Mouse (Mus musculus): ENCODE data around the gene Mon1a. TPM values are rescaled to one million over a fixed set of nuclear protein-coding genes. Genes with fewer than 3 reads are reported as not detected.
A peak's percentile ranks its signal among the peaks of the same experiment; 100 is the strongest.

Mon1a gene
- 26.0 and 27.7 TPM in 2 replicates for polyA plus RNA-seq (2015; fragmentation: Nextera tagmentation; extraction: Ambion mirVana)

DNA sequence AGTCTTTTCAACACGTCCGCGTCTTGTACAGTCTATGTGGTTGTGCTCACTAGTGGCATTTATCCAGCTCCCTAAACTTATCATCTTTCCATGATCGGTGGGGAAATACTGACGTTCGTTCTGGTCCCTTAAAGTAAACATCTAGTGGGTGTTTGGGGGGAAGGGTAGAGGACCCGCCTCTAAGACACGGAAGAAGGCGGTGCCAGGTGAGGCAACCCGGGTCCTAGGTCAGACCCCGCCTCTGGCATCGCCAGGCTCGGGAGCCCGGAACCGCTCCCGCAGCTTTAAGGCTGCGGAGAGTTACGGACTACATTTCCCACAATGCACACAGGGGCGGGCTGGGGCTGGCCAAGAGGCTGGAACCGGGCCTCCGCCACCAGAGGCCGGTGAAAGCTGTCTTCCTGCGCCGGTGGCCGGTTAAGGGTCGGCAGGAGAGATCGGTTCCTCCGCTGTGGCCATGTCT lies at the start of gene Mon1a:
TSS of gene Mon1a (plus strand) at position 348 of the 463 bp plus-strand sequence.
- 0% methylated on average over 28 of the region's 28 CpGs for WGBS
- H3K4me3 ChIP-seq: peak within 1 kb of the TSS; percentile 82
- peak within 1 kb of the TSS; percentile 77 for H3K9ac ChIP-seq
- peak within 1 kb of the TSS; percentile 81 for H3K27ac ChIP-seq
- H3K4me2 ChIP-seq: peak within 1 kb of the TSS; percentile 83
- peaks cover 13% of the 10 kb centered on the region for H3K27me3 ChIP-seq (replicated peaks)
- no peaks in the 10 kb centered on the region for H3K9me3 ChIP-seq
- H3K36me3 ChIP-seq (replicated peaks): no peaks in the 10 kb centered on the region
- peak; percentile 96 for ATAC-seq (replicated peaks)
- peaks cover 18% of the 10 kb centered on the region for H3K4me1 ChIP-seq

DNA sequence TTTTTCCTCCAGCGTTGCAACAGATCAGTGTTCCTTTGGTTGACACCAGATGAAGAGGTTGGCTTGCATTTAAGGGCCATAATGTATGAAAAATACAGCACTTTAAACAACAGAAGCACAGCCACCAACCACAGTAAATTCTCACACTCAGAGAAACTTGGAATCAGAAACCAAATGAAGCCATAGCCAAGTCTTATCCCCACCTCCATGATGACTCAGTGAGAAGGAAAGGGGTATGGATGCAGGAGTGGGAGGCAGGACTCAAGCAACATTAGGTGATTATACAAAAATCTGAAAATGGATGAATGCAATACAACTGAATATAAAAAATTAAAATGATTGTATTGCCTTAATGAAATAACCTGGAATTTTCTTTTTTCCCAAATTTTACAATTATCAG lies 49.1 kb upstream of the Mon1a start:
- Histone ChIP-seq H3K36me3 (replicated peaks) (peaks cover 3% of the 10 kb centered on the region), H3K4me3 (no peak overlapping the region), H3K27ac (no peak overlapping the region), H3K9me3 (no peaks in the 10 kb centered on the region), H3K4me2 (no peak overlapping the region), H3K4me1 (no peaks in the 10 kb centered on the region), H3K9ac (no peak overlapping the region), H3K27me3 (replicated peaks) (no peaks in the 10 kb centered on the region)
- WGBS: 98% methylated on average over 1 of the region's 1 CpGs
- ATAC-seq (replicated peaks): no peak

DNA sequence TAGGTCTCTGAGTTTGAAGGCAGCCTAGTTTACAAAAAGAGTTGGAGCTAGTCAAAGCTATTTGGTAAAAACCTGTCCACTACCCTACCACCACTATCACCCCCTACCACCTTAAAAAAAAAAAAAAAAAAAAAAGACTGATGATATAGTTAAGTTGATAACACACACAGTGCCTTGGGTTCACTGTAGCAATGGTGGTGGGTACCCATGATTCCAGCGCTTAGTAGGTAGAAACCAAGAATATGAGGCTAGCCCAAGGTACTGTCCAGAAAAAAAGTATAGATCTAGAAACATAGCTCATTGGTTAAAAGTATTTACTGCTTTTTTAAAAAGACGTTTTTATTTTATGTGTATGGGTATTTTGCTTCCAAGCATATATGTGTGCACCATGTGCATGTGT lies 45.2 kb upstream of the Mon1a start:
- H3K9ac ChIP-seq: no peak overlapping the region
- WGBS: 98% methylated on average over 2 of the region's 2 CpGs
- no peak overlapping the region for H3K4me2 ChIP-seq
- H3K9me3 ChIP-seq: no peaks in the 10 kb centered on the region
- ATAC-seq (replicated peaks): no peak
- no peaks in the 10 kb centered on the region for H3K27me3 ChIP-seq (replicated peaks)
- H3K4me3 ChIP-seq: no peak overlapping the region
- no peak overlapping the region for H3K27ac ChIP-seq
- peaks cover 7% of the 10 kb centered on the region for H3K36me3 ChIP-seq (replicated peaks)
- H3K4me1 ChIP-seq: no peaks in the 10 kb centered on the region

GRCm38 (mm10) chr9:107848922-107849321 lies 39.0 kb upstream of the Mon1a start:
- Histone ChIP-seq H3K36me3 (replicated peaks) (peaks cover 16% of the 10 kb centered on the region; the same call in 1 of the 2 replicates), H3K27ac (no peak overlapping the region), H3K9ac (no peak overlapping the region), H3K27me3 (replicated peaks) (no peaks in the 10 kb centered on the region), H3K4me1 (no peaks in the 10 kb centered on the region), H3K9me3 (no peaks in the 10 kb centered on the region), H3K4me2 (no peak overlapping the region), H3K4me3 (no peak overlapping the region)
- no peak for ATAC-seq (replicated peaks)
- WGBS: 97% methylated on average over 7 of the region's 7 CpGs

DNA sequence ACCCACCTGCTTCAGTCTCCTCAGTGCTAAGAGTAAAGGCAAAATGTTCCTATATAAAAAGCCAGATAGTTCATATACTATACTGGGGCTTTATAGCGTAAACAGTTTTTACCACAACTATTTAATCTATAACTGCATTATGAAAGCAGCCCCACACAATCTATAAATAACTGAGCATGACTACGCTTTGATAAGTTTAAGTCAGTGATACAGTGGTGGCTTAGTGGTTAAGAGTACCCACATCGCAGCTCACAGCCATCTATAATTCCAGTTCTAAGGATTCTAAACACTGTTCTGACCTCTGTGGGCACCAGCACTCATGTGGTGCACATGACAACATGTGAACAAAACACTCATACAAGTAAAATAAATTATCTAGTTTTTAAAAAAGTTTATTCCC lies 29.6 kb upstream of the Mon1a start:
- Histone ChIP-seq H3K27me3 (replicated peaks) (no peaks in the 10 kb centered on the region), H3K27ac (no peak overlapping the region), H3K9me3 (no peaks in the 10 kb centered on the region), H3K4me3 (no peak overlapping the region), H3K4me1 (no peaks in the 10 kb centered on the region), H3K4me2 (no peak overlapping the region), H3K36me3 (replicated peaks) (no peaks in the 10 kb centered on the region; the same call in 1 of the 2 replicates), H3K9ac (no peak overlapping the region)
- no peak for ATAC-seq (replicated peaks)
- 98% methylated on average over 3 of the region's 3 CpGs for WGBS

DNA sequence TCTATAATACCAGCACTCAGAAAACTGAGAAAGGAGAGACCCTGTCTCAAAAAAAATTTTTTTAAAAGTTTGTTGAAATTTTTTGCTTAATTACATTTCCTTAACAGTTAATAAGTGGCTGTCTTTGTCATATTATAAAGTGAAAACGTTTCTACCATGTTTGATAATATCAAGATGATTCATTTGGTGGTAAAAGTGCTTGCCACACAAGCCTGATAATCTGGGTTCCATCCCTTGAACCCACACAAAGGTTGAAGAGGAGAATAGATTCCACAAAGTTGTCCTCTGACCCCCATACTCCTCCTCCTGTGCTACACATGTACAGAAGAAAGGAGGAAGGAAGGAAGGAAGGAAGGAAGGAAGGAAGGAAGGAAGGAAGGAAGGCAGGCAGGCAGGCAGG lies 23.5 kb upstream of the Mon1a start:
- Histone ChIP-seq H3K9ac (no peak overlapping the region), H3K4me2 (no peak overlapping the region), H3K9me3 (no peaks in the 10 kb centered on the region), H3K36me3 (replicated peaks) (no peaks in the 10 kb centered on the region), H3K4me1 (0 out of 2 replicates have a peak, but pooled peaks cover under 1% of the 10 kb centered on the region), H3K27me3 (replicated peaks) (no peaks in the 10 kb centered on the region), H3K27ac (no peak overlapping the region), H3K4me3 (no peak overlapping the region)
- 83% methylated on average over 1 of the region's 1 CpGs for WGBS
- ATAC-seq (replicated peaks): no peak

DNA sequence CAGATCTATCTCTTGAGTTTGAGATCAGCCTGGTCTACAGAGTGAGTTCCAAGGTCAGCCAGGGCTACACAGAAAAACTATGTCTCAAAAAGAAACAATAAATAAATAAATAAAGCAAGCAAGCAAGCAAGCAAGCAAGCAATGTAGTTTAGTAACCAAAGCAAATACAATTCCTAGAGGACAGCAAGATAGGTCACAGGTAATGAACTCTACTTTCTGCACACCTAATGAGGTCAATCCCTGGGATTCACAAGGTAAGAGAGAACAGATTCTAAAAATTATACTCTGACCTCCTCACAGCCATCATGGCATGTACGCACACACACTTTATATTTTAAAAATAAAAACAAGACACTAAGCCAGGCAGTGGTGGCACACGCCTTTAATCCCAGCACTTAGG lies 21.9 kb upstream of the Mon1a start:
- 97% methylated on average over 2 of the region's 2 CpGs for WGBS
- Histone ChIP-seq H3K4me1 (peaks cover 8% of the 10 kb centered on the region), H3K27me3 (replicated peaks) (no peaks in the 10 kb centered on the region), H3K4me3 (no peak overlapping the region), H3K4me2 (no peak overlapping the region), H3K27ac (no peak overlapping the region), H3K9me3 (no peaks in the 10 kb centered on the region), H3K9ac (no peak overlapping the region), H3K36me3 (replicated peaks) (no peaks in the 10 kb centered on the region)
- ATAC-seq (replicated peaks): no peak

DNA sequence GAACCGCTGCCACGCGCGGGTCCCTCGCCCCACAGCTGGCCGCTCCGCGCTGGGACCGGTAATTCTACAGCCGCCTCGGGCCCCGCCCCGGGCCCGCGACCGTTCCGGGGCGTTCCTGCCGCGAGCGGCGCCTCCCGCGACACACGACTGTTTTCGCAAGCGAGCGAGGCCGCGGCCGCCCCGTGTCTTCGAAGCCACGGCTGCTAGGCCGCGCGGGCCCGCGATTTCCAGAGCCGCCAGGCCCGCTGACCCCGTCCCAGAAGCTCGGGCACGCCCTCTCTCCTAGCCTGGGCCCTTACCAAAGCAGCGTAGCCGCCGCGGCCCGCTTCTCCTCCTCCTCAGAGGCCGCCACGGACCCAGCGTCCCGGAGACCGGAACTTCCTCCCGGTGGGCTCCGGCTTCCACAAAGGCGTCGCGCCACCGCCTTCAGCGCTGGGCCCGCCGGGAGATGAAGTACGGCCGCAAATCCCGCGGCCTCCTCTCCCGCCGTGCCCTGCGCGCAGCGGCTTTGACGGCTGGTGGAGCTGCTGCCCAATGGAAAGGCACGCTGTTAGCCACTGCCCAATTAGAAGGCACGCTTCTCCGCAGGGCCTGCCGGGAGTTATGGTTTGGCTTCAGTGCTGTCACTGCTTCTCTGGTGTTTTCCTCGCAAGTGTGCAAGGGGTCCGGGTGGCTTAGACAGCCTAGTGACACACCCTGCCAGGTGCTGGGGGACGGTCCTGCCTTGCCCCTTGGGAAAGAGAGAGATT lies 15.4 kb upstream of the Mon1a start:
- peak; percentile 99 for ATAC-seq (replicated peaks)
- Histone ChIP-seq H3K27ac (peak overlapping the region; percentile 95), H3K9ac (peak overlapping the region; percentile 99), H3K27me3 (replicated peaks) (no peaks in the 10 kb centered on the region), H3K36me3 (replicated peaks) (no peaks in the 10 kb centered on the region), H3K4me1 (peaks cover 20% of the 10 kb centered on the region), H3K9me3 (no peaks in the 10 kb centered on the region), H3K4me2 (peak overlapping the region; percentile 81), H3K4me3 (peak overlapping the region; percentile 99)
- under 1% methylated on average over 79 of the region's 80 CpGs for WGBS

DNA sequence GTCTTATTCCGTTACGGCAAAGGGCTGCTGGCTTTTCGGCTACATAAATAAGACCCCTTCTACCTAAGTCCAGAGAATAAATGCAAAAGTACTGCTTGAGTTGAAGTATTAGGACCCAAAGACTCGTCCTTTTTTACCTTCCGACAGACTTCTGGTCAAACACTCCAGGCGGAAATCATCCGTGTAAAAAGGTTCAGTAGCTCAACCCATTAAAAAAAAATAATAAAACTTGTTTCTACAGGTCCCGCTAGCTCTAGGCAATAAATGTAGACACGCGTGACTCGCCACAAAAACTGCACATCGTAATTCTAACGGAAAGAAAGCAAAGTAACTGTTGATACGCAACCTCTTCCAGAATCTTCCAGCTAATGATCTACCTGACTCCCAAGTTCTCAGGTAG lies 14.8 kb upstream of the Mon1a start, which contains the start of gene Rbm6:
TSS of gene Rbm6 (minus strand) at position 101 of the 400 bp plus-strand sequence.
- Histone ChIP-seq H3K9ac (peak within 1 kb of the TSS; percentile 99), H3K4me2 (peak within 1 kb of the TSS; percentile 81), H3K4me1 (peaks cover 20% of the 10 kb centered on the region), H3K27me3 (replicated peaks) (no peaks in the 10 kb centered on the region), H3K4me3 (peak within 1 kb of the TSS; percentile 99), H3K9me3 (no peaks in the 10 kb centered on the region), H3K27ac (peak within 1 kb of the TSS; percentile 95), H3K36me3 (replicated peaks) (no peaks in the 10 kb centered on the region)
- 10% methylated on average over 14 of the region's 14 CpGs for WGBS
- no peak for ATAC-seq (replicated peaks)

DNA sequence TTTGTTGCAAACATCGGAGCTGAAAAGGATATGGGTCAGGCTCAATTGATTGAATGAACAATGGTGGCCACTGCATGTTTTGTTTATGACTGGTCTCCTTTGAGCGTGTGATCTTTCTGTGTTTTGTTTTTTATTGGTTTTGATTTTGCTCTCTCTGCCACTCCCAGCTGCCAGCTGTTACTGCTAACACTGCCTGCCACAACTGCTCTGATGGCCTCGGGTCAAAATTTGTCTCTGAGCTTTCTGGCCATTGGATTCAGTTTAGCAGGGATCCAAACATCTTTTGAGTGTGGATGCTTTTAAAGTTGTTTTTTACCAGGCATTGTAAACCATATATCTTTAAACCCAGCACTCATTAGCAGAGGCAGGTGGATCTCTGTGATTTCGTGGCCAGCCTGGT lies 7.5 kb upstream of the Mon1a start:
- WGBS: 68% methylated on average over 4 of the region's 4 CpGs
- peaks cover 6% of the 10 kb centered on the region; the same call in 1 of the 2 replicates for H3K27me3 ChIP-seq (replicated peaks)
- no peak overlapping the region for H3K4me2 ChIP-seq
- H3K27ac ChIP-seq: no peak overlapping the region
- H3K4me1 ChIP-seq: no peaks in the 10 kb centered on the region
- no peaks in the 10 kb centered on the region for H3K9me3 ChIP-seq
- no peak overlapping the region for H3K4me3 ChIP-seq
- no peaks in the 10 kb centered on the region for H3K36me3 ChIP-seq (replicated peaks)
- no peak for ATAC-seq (replicated peaks)
- H3K9ac ChIP-seq: no peak overlapping the region

DNA sequence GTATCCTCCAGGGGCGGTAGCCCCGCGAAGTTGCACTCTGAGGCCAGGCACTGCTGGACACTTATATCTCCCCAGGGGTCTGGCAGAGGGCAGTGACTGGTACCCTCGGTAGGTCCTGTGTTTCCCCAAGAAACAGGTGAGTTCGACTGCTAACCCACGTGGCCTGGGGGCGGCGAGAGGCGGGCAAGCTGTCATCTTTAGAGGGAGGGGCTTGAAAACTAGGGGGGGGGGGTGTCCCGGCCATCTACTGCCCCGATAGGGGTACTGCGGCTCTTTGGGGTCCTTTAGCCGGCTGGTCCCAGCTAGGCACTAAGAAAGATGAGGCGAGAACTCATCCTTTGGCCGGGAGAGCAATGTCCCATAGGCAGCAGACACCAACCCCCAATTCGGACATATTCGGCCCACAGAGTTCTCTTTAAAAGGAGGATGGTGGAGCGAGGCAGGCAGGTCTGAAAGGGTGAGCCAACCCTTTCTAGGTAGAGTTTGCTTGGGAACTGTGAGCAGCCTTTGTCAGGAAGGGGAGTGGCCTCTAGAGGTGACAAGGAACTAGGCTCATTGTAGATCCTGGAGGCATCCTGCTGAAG lies 408 bp downstream of the Mon1a start:
- H3K9me3 ChIP-seq: no peaks in the 10 kb centered on the region
- peak overlapping the region; percentile 77 for H3K9ac ChIP-seq
- peak overlapping the region; percentile 82 for H3K4me3 ChIP-seq
- WGBS: 1% methylated on average over 18 of the region's 18 CpGs
- H3K4me1 ChIP-seq: peaks cover 18% of the 10 kb centered on the region
- no peaks in the 10 kb centered on the region for H3K36me3 ChIP-seq (replicated peaks)
- peaks cover 13% of the 10 kb centered on the region for H3K27me3 ChIP-seq (replicated peaks)
- H3K27ac ChIP-seq: peak overlapping the region; percentile 81
- H3K4me2 ChIP-seq: peak overlapping the region; percentile 83
- ATAC-seq (replicated peaks): peak; percentile 84

- no peak overlapping the region for H3K4me3 ChIP-seq
- no peaks in the 10 kb centered on the region for H3K36me3 ChIP-seq (replicated peaks)
- H3K4me1 ChIP-seq: peaks cover 18% of the 10 kb centered on the region
- no peak overlapping the region for H3K4me2 ChIP-seq
- no peak overlapping the region for H3K9ac ChIP-seq
- no peak overlapping the region for H3K27ac ChIP-seq
- no peaks in the 10 kb centered on the region for H3K9me3 ChIP-seq
- 93% methylated on average over 6 of the region's 6 CpGs for WGBS
- ATAC-seq (replicated peaks): no peak
- peaks cover 7% of the 10 kb centered on the region for H3K27me3 ChIP-seq (replicated peaks)
Observed at GRCm38 (mm10) chr9:107890260-107890659, 2.3 kb downstream of the Mon1a start.

Measured in midbrain, embryonic 15.5 days (tissue).